Mouse (Mus musculus) ES-Bruce4 (cell line): ENCODE measurements around the gene Galntl6.

Experiments
- CTCF ChIP-seq: IDR thresholded peaks from one replicate; pipeline ENCODE4 v1.8.1; 2011; ENCODE audit warnings: low read depth, low read length
- EP300 ChIP-seq: IDR thresholded peaks from 2 replicates; pipeline ENCODE4 v1.6.1; 2011; ENCODE audit warnings: low read depth, low read length; ENCODE audit not compliant: insufficient read depth
- POLR2A ChIP-seq: IDR thresholded peaks from one replicate; pipeline ENCODE4 v1.8.1; 2011; ENCODE audit warnings: low read length; ENCODE audit not compliant: insufficient read depth

DNA sequence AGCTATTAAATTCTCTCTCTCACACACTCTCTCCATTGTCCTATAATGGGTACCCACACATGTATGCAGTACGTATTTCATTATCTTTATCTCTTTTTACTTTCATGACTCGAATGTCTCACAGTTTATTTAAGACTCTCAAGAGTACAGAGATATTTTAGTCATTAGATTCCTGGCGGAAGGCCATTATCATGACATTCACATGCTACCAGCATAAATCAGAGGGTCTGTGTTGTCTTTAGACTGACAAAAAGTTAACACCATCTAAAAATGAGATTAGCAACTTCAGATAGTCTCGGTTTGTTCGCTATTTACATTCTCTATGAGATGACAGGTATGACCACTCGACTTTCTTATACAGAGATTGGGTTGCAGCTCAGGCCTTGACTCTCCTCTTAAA is 985.4 kb downstream of the Galntl6 start:
- no peak for TF ChIP-seq CTCF
- no peak for TF ChIP-seq POLR2A
- TF ChIP-seq EP300: no peak
